12 mouse cellular contexts compared by ENCODE assay signal in genomic region chr10:23942465-23942864, GRCm38 (mm10). TPM values are rescaled to one million over a fixed set of nuclear protein-coding genes. Genes with fewer than 3 reads are reported as not detected.
DNase-seq lines count a peak whose midpoint lies in the region.
"Had no signal": no experiment of that assay in that cellular context is flagged by ENCODE, and none has a peak within 500 bp of the region (broad histone marks: within the 10 kb centered on the region; RNA-seq: fewer than 3 reads in every experiment).

No protein-coding gene starts in this region.

- no peaks in the 10 kb centered on the region for H3K9me3 ChIP-seq in forebrain, embryonic 10.5 days

- DNase-seq in embryo, embryonic 10.5 days (ENCODE audit: low spot score) = peak; percentile 30
- DNase-seq in embryo, embryonic 9.5 days (ENCODE audit: extremely low spot score) = no peak
- peak; percentile 22 for DNase-seq in lung, postnatal 36 days
- no peak for DNase-seq in lung, adult 18-20 months
- DNase-seq in c-Kit-positive CD71-positive TER-119-positive erythroid progenitor cells, embryonic 14.5 days (ENCODE audit: low spot score) = peak; percentile 31
- DNase-seq in thymus, postnatal 0 days (ENCODE audit: low spot score) = peak; percentile 2
- DNase-seq in gastrocnemius, postnatal 14 days = no peak
- DNase-seq in forebrain, embryonic 10.5 days (ENCODE audit: extremely low spot score, low spot score) = no peak
- DNase-seq: cerebellum, postnatal 36 days; heart, postnatal 4 days; right cerebral cortex, postnatal 25 days had no signal

- H3K27me3 ChIP-seq in forebrain, embryonic 10.5 days (ENCODE audit: poor library complexity, severe bottlenecking) = no peaks in the 10 kb centered on the region

- H3K4me3 ChIP-seq in forebrain, embryonic 10.5 days = no peak overlapping the region

- H3K27ac ChIP-seq in forebrain, embryonic 10.5 days = no peak overlapping the region

- 81% methylated on average over 5 of the region's 5 CpGs for WGBS in forebrain, embryonic 10.5 days

- intact Hi-C loops in gastrocnemius, postnatal 14 days (cut with DNase I; ENCODE audit: low total_unique reads) = no loop called here

- no peaks in the 10 kb centered on the region for H3K36me3 ChIP-seq in forebrain, embryonic 10.5 days (replicated peaks)

- H3K4me1 ChIP-seq in forebrain, embryonic 10.5 days = peaks cover 9% of the 10 kb centered on the region; the same call in 1 of the 2 replicates

RNA-seq across cellular contexts. Expression of gene Taar2, which starts 4.1 kb away (rescaled TPM):
- not detected in 2 replicates for polyA plus RNA-seq in thymus, postnatal 0 days (2015; fragmentation: Nextera tagmentation; extraction: Ambion mirVana)
- total RNA-seq in gastrocnemius, postnatal 14 days (2021) = not detected
- not detected in 2 replicates for polyA plus RNA-seq in forebrain, embryonic 10.5 days (2016; fragmentation: Nextera tagmentation; extraction: Ambion mirVana)
- total RNA-seq: heart, postnatal 4 days; megakaryocyte-erythroid progenitor cell, adult 5-6 weeks had no signal

RNA-seq across cellular contexts. Expression of gene Taar3, which starts 6.9 kb away (rescaled TPM):
- not detected in 2 replicates for polyA plus RNA-seq in thymus, postnatal 0 days (2015; fragmentation: Nextera tagmentation; extraction: Ambion mirVana)
- total RNA-seq in gastrocnemius, postnatal 14 days (2021) = not detected
- polyA plus RNA-seq in forebrain, embryonic 10.5 days (2016; fragmentation: Nextera tagmentation; extraction: Ambion mirVana) = not detected in 2 replicates
- total RNA-seq: heart, postnatal 4 days; megakaryocyte-erythroid progenitor cell, adult 5-6 weeks had no signal

RNA-seq across cellular contexts. Expression of gene Taar4, which starts 17.8 kb away (rescaled TPM):
- not detected in 2 replicates for polyA plus RNA-seq in thymus, postnatal 0 days (2015; fragmentation: Nextera tagmentation; extraction: Ambion mirVana)
- total RNA-seq in gastrocnemius, postnatal 14 days (2021) = not detected
- not detected in 2 replicates for polyA plus RNA-seq in forebrain, embryonic 10.5 days (2016; fragmentation: Nextera tagmentation; extraction: Ambion mirVana)
- total RNA-seq: heart, postnatal 4 days; megakaryocyte-erythroid progenitor cell, adult 5-6 weeks had no signal

RNA-seq across cellular contexts. Expression of gene Taar1, which starts 22.3 kb away (rescaled TPM):
- polyA plus RNA-seq in thymus, postnatal 0 days (2015; fragmentation: Nextera tagmentation; extraction: Ambion mirVana) = not detected in 2 replicates
- total RNA-seq in gastrocnemius, postnatal 14 days (2021) = not detected
- not detected in 2 replicates for polyA plus RNA-seq in forebrain, embryonic 10.5 days (2016; fragmentation: Nextera tagmentation; extraction: Ambion mirVana)
- total RNA-seq: heart, postnatal 4 days; megakaryocyte-erythroid progenitor cell, adult 5-6 weeks had no signal

RNA-seq across cellular contexts. Expression of gene Taar5, which starts 28.0 kb away (rescaled TPM):
- polyA plus RNA-seq in thymus, postnatal 0 days (2015; fragmentation: Nextera tagmentation; extraction: Ambion mirVana) = not detected in 2 replicates
- not detected for total RNA-seq in gastrocnemius, postnatal 14 days (2021)
- not detected in 2 replicates for polyA plus RNA-seq in forebrain, embryonic 10.5 days (2016; fragmentation: Nextera tagmentation; extraction: Ambion mirVana)
- total RNA-seq: heart, postnatal 4 days; megakaryocyte-erythroid progenitor cell, adult 5-6 weeks had no signal

Comparison
In these comparisons a context has a peak if more than half of its experiments do, and no peak if none do; other contexts are left out.
1. DNase-seq: peak in embryo, embryonic 10.5 days (single experiment), lung, postnatal 36 days (single experiment), c-Kit-positive CD71-positive TER-119-positive erythroid progenitor cells, embryonic 14.5 days (single experiment) and thymus, postnatal 0 days (single experiment); none in embryo, embryonic 9.5 days (single experiment), lung, adult 18-20 months (0 of 2), gastrocnemius, postnatal 14 days (single experiment) and forebrain, embryonic 10.5 days (single experiment).